Mouse (Mus musculus): ENCODE measurements around the gene Olfr1037.
"Not testable (repeated sequence)": the region's sequence is repeated elsewhere in the genome, so short reads cannot be mapped to it uniquely, and the experiment has no call there.

Olfr1037 gene

GRCm38 (mm10) chr2:86087285-86087684 lies at the start of gene Olfr1037:
Olfr1037 (minus strand) TSS chr2:86087385.
- DNase-seq (ENCODE audit: low spot score): no peak

DNA sequence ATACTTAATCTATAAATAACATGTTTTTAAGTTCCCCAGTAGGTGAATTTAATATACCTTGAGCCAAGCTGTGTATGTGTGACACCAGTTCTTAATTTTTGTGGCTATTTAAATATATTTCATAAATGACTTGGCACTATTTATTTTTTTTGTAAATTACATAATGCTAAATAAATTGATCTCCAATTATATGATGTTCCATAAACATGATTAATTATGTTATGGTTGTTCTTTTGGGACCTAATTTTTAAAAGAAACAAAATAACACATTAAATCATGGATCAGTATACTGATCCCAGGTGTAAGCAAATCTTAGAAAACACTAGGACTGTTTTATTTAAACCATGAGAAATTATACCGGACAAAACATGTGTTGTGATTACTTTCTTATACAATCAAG lies 48.6 kb upstream of the Olfr1037 start, which contains the start of gene Olfr1039:
Olfr1039 (minus strand) TSS at position 101 of the 400 bp plus-strand sequence.
- DNase-seq (ENCODE audit: low spot score): no peak

DNA sequence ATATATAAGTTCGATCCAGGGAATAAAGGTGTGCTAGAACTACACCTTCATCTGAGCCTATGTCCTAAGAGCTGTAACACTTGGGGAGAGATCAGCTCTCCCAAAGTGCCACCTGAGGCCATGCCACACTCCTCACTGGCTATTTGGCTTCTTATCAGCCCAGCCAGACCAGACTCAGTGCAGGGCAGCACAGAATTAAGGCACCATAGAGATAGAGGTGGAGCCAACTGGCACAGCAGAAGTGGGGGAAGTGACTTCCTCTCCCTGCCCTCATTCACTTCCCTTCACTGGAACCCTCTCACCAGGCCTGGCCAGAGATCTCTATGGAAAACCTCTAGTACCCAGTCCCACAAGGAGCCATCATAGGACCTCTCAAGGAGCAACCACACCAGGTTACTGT lies 6.7 kb downstream of the Olfr1037 start:
- DNase-seq (ENCODE audit: low spot score): not testable (repeated sequence)

DNA sequence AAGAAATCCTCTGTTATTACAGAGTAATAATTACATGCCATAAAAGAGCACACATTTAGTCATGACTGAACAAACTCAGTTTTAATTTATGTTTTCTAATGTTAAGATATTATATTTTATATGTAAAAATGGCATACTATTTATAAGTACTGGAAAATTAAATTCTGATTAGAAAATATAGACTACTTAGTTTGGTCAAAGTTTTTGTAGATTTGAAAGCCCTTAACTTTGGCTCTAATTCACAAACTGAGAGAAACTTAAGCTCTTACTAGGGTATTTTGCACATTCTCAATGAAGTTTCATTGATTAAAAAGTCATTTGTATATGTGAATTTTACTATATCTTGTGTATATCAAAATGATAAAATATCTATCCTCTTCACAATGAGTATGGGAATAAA lies 13.5 kb downstream of the Olfr1037 start, which contains the start of gene Olfr1036:
Olfr1036 (plus strand) TSS at position 301 of the 400 bp plus-strand sequence.
- not testable (repeated sequence) for DNase-seq (ENCODE audit: low spot score)

DNA sequence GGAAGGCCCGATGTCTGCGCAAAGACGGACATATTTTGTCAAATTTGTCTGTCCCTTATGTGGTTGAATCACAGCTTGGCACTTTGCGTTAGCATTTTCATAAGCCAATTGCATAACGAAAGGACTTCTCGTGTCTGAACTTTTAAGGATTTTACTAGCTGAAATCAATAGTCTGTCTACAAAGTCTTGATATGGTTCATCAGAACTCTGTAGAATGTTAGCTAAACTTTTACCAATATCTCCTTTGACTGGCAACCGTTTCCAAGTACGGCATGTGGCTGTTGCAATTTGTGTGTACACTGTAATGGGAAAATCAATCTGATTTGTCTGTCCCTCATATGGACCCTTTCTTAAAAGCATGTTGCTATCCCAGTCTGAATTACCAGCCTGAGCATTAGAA lies 17.0 kb downstream of the Olfr1037 start:
- no peak for DNase-seq (ENCODE audit: low spot score)

GRCm38 (mm10) chr2:86063766-86064165 lies 23.4 kb downstream of the Olfr1037 start:
- not testable (repeated sequence) for DNase-seq (ENCODE audit: low spot score)

DNA sequence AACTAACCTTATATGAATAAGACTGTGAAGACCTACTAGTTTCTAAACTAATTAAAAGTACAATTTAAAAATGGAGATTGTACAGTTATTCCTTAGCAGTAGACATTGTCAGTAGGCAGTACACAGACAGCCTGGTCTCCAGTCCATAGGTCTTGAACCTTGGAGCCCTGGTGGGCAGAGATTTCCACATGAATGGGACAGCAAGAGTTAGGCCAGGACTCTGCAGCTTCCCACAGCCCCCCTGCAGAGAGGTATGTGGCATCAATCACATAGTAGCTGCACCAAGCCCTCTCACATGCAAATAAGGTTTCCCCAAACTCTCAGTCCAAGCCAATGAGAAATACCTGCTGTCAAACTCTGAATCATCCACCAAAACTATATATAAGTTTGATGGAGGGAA lies 36.4 kb downstream of the Olfr1037 start:
- DNase-seq (ENCODE audit: low spot score): not testable (repeated sequence)

DNA sequence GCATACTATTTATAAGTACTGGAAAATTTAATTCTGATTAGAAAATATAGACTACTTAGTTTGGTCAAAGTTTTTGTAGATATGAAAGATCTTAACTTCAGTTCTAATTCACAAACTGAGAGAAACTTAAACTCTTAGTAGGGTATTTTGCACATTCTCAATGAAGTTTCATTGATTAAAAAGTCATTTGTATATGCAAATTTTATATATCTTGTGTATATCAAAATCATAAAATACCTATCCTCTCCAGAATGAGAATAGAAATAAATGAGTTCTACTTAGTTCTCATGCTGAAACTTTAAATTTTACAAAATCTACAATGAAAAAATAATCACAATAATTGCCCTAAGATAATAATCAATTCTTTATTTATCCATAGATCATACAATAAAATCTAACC lies 41.6 kb downstream of the Olfr1037 start, which contains the start of gene Olfr1034:
Olfr1034 (plus strand) TSS at position 301 of the 400 bp plus-strand sequence.
- no peak for DNase-seq (ENCODE audit: low spot score)

Measured in yolk sac, embryonic 10.5 days (tissue).